Mouse (Mus musculus): Measurements from ENCODE around the gene Gm47429. TPM values are rescaled to one million over a fixed set of nuclear protein-coding genes. Genes with fewer than 3 reads are reported as not detected.

Gm47429 gene
- polyA plus RNA-seq, 1 experiment from 2014 or later, result not detected

DNA sequence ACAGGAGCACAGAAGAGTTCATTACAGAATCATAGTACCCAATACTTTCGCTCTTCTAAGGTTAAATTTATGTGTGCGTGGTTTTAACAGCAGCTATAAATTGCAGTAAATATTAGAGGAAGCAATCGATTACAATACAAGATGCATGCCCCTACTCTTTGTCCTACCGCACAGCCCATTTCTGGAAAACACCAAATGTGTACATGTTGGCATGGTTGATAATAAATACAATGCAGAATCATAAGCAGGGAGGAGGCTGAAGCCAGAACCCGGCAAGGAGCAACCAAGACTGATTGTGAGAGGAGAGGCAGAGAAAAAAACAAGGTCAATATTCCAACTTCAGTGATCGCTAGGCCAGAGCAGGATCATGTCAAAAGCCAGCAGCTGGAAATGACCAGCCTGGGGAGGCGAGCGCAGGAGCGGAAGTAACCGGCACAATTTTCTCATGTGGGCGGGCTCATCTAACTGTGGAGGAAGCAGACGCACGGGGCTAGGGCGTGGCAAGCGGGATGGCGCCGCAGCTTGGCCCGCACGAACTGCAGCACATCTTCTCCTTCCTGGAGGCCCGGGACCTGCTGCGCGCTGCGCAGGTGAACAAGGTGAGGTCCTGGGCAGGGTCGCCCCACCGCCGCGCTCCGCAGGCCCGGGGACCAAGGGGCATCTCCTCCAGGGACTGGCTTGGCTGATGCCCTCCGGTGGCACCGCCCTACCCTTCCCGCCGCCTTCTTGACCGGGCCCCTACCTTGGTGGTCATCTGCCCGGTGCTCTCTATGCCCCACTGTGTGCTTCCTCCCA is 26.1 kb downstream of the Gm47429 start, which contains the start of gene Fbxw17:
Fbxw17 (plus strand) TSS at position 476 of the 795 bp plus-strand sequence.
- 12% methylated on average over 34 of the region's 35 CpGs for WGBS
- Histone ChIP-seq H3K27me3 (no peaks in the 10 kb centered on the region), H3K4me2 (peak within 1 kb of the TSS; percentile 69), H3K9ac (peak within 1 kb of the TSS; percentile 81), H3K4me1 (peaks cover 12% of the 10 kb centered on the region; the same call in 1 of the 2 replicates), H3K36me3 (0 out of 2 replicates have a peak, but pooled peaks cover 5% of the 10 kb centered on the region), H3K4me3 (peak within 1 kb of the TSS; percentile 72), H3K27ac (no peak within 1 kb of the TSS), H3K9me3 (no peaks in the 10 kb centered on the region)
- peak; percentile 97 for ATAC-seq (ENCODE audit: borderline replicate concordance, extremely low read depth, low FRiP score, low TSS enrichment)

Other genes starting within 250 kb of the Gm47429 start
- 0.10 and 0.23 TPM in 2 replicates for gene Gm906, start 193.6 kb downstream of the Gm47429 start, polyA plus RNA-seq (2015; fragmentation: Nextera tagmentation; extraction: Ambion mirVana)
- 26.0 and 30.3 TPM in 2 replicates for gene Fbxw17, start 26.0 kb downstream of the Gm47429 start, polyA plus RNA-seq (2015; fragmentation: Nextera tagmentation; extraction: Ambion mirVana)
- not detected in 2 replicates for gene Nutm2, start 23.4 kb upstream of the Gm47429 start, polyA plus RNA-seq (2015; fragmentation: Nextera tagmentation; extraction: Ambion mirVana)
- not detected in 2 replicates for gene Gm904, start 199.3 kb upstream of the Gm47429 start, polyA plus RNA-seq (2015; fragmentation: Nextera tagmentation; extraction: Ambion mirVana)